Mouse (Mus musculus) C2C12 (cell line): ENCODE measurements around the gene Fam19a3. TPM values are rescaled to one million over a fixed set of nuclear protein-coding genes. Genes with fewer than 3 reads are reported as not detected.
A peak's percentile ranks its signal among the peaks of the same experiment; 100 is the strongest.

ENCODE experiments used
- H3K27me3 ChIP-seq: one replicate; pipeline ENCODE4 v1.6.1; 2011; ENCODE audit not compliant: control insufficient read depth, insufficient read depth, insufficient read length
- H3K36me3 ChIP-seq: one replicate; pipeline ENCODE4 v1.6.1; 2011; ENCODE audit not compliant: control insufficient read depth, insufficient read depth
- H3K4me3 ChIP-seq: one replicate; pipeline ENCODE4 v1.5.1; 2011; ENCODE audit warnings: mild to moderate bottlenecking, control low read depth; ENCODE audit not compliant: poor library complexity, insufficient read depth, severe bottlenecking
- H3K79me2 ChIP-seq: one replicate; pipeline ENCODE4 v1.6.1; 2011; ENCODE audit not compliant: control insufficient read depth, insufficient read depth
- H3K79me3 ChIP-seq: one replicate; pipeline ENCODE4 v1.6.1; 2011; ENCODE audit warnings: low read depth, control low read depth
- H3ac ChIP-seq: one replicate; pipeline ENCODE3; 2011; ENCODE audit warnings: low read depth; ENCODE audit not compliant: control insufficient read depth, insufficient read length
- CEBPB ChIP-seq: IDR thresholded peaks from one replicate; pipeline ENCODE4 v1.6.1; 2011; ENCODE audit warnings: low read depth, mild to moderate bottlenecking, control low read depth, moderate library complexity
- CTCF ChIP-seq: IDR thresholded peaks from one replicate; pipeline ENCODE4 v1.5.1; 2011; ENCODE audit not compliant: control insufficient read depth, insufficient read depth, insufficient read length
- FOSL1 ChIP-seq: IDR thresholded peaks from one replicate; pipeline ENCODE4 v1.8.0; 2011; ENCODE audit warnings: mild to moderate bottlenecking, low read length; ENCODE audit not compliant: poor library complexity, insufficient read depth, severe bottlenecking
- MAX ChIP-seq: IDR thresholded peaks from one replicate; pipeline ENCODE4 v1.6.1; 2011; ENCODE audit warnings: mild to moderate bottlenecking, control low read depth
- MYOD1 ChIP-seq: IDR thresholded peaks from one replicate; pipeline ENCODE4 v1.6.1; 2011; ENCODE audit warnings: low read depth; ENCODE audit not compliant: control insufficient read depth, insufficient read length
- MYOG ChIP-seq: IDR thresholded peaks from one replicate; pipeline ENCODE4 v1.6.1; 2011; ENCODE audit not compliant: control insufficient read depth, insufficient read length; ENCODE audit errors: extremely low read depth
- USF1 ChIP-seq: IDR thresholded peaks from one replicate; pipeline ENCODE4 v1.6.1; 2011; ENCODE audit warnings: low read depth, mild to moderate bottlenecking, control low read depth, moderate library complexity
- polyA plus RNA-seq: library from polyadenylated mRNA; unstranded; fragments of >200 nt; fragmentation: generic; extraction: Trizol; gene quantifications from one replicate; pipeline ENCODE4 v1.2.1, GENCODE M21; 2012; ENCODE audit warnings: missing spikeins

The Fam19a3 gene
- polyA plus RNA-seq, 1 experiment: not detected

DNA sequence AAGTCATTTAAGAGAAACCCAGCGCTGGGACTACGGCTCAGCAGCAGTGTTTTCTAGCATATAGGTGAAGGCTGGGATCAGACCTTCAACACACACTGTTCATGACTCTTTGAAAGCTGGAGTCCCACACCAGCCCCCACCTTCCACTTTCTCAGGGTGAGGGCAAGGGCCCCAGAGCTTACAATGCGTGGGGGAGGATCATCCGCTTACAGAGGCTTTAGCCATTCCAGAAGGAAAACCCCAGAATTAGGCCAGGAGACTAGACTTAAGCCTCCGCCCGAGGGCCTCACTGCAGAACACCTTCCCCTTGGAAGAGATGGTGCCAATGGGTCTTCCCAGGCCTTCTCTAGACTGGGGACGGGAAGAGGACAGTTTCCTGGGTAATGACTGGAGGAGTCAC, 8.3 kb downstream of the Fam19a3 start:
- TF ChIP-seq USF1 (no peak), CEBPB (no peak), MAX (no peak), FOSL1 (no peak), MYOG (no peak), MYOD1 (no peak), CTCF (no peak)
- no peaks in the 10 kb centered on the region for H3K36me3 ChIP-seq
- H3K4me3 ChIP-seq: no peak overlapping the region
- peaks cover 12% of the 10 kb centered on the region for H3K27me3 ChIP-seq
- H3K79me3 ChIP-seq: no peaks in the 10 kb centered on the region
- no peak overlapping the region for H3ac ChIP-seq
- no peaks in the 10 kb centered on the region for H3K79me2 ChIP-seq

DNA sequence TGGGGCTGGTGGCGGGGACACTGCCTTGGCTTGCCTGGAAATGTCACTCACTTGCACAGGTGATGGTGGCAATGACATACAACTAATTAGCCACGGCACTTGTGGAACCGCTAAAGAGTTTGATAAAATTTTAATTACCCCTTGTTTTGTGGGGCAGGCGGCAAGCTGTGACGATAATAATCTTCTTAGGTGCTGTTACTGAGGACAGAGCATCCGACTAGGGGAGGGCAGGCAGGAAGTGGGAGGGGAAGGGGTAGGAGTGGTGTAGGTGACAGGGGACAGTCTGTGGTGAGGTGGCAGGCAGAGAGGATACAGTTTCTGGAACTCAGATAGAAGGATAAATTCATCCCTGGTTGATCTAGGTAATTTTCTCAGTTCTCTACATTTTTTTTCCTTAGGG, 10.2 kb downstream of the Fam19a3 start:
- H3K79me3 ChIP-seq: no peaks in the 10 kb centered on the region

DNA sequence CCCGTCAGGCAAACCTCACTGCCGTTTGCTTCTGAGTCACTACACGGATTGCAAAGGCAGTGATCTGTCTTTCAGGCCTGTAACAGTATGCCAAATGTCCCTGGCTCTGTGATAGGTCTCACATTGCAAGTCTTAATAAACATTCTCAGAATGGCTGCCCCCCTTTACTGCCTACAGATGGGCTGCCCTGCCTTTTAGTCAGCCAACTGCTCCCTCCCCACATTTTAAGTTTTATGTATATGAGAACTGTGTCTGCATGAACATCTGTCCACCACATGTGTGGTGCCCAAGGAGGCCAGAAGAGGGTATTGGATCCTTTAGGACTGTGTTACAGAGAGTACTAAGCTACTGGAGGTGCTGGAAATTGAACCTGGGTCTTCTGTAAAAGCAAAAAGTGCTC, 10.7 kb downstream of the Fam19a3 start:
- Histone ChIP-seq H3K36me3 (no peaks in the 10 kb centered on the region), H3K79me2 (no peaks in the 10 kb centered on the region), H3K79me3 (no peaks in the 10 kb centered on the region), H3K27me3 (no peaks in the 10 kb centered on the region), H3K4me3 (no peak overlapping the region), H3ac (no peak overlapping the region)
- no peak for TF ChIP-seq MYOD1
- no peak for TF ChIP-seq FOSL1
- TF ChIP-seq CTCF: no peak
- TF ChIP-seq MAX: no peak

More for the DNA sequence above, 10.2 kb downstream of the Fam19a3 start:
- TF ChIP-seq CTCF (no peak), CEBPB (no peak), MAX (no peak), FOSL1 (no peak), MYOG (no peak), USF1 (no peak), MYOD1 (no peak)
- H3K36me3 ChIP-seq: no peaks in the 10 kb centered on the region
- H3ac ChIP-seq: no peak overlapping the region
- no peak overlapping the region for H3K4me3 ChIP-seq
- peaks cover 3% of the 10 kb centered on the region for H3K27me3 ChIP-seq
- H3K79me2 ChIP-seq: no peaks in the 10 kb centered on the region

DNA sequence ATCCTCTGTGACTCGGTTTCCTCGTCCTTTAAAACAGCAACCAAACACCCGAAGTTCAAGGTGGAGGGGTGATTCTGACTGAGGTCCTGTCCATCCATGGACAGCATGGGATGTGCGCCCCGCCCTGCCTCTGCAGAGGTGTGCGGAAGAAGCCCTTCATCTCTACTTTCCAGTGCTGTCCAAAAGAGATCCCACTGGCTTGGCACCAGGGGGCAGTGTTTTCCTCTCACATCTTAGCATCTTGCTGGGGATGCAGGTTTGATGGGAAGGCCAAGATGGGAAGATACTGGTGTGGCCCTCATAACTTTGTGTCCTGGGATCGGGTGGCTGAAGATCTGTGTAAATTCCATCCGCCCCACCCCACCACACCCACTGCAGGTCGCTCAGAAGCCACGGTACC, 11.6 kb downstream of the Fam19a3 start:
- H3K79me2 ChIP-seq: no peaks in the 10 kb centered on the region
- TF ChIP-seq CEBPB (no peak), CTCF (peak; percentile 27)
- H3ac ChIP-seq: no peak overlapping the region
- no peaks in the 10 kb centered on the region for H3K36me3 ChIP-seq
- H3K4me3 ChIP-seq: no peak overlapping the region
- H3K79me3 ChIP-seq: no peaks in the 10 kb centered on the region
- H3K27me3 ChIP-seq: no peaks in the 10 kb centered on the region

DNA sequence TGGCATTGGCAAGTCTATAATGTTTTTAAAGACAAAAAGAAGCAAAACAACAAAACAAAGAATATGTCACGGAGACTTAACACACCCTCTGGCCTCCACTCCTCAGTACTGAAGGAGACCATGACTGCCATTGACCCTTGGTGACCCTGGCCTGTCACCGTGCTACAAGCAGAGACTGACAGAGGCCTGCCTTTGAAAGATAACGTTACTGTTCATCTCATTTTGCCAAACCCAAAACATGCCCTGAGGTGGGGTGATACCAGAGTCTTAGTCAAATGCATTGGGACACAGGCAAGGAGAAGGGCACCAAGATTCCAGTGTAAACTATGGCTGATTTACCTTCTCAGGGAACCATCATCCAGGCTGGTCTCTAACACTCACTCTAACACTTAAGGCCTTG, 12.5 kb downstream of the Fam19a3 start:
- Histone ChIP-seq H3ac (no peak overlapping the region), H3K4me3 (no peak overlapping the region), H3K27me3 (no peaks in the 10 kb centered on the region), H3K79me2 (no peaks in the 10 kb centered on the region), H3K79me3 (no peaks in the 10 kb centered on the region), H3K36me3 (no peaks in the 10 kb centered on the region)
- TF ChIP-seq CTCF (no peak), MAX (no peak), MYOD1 (no peak), FOSL1 (no peak), MYOG (no peak), CEBPB (no peak), USF1 (no peak)

DNA sequence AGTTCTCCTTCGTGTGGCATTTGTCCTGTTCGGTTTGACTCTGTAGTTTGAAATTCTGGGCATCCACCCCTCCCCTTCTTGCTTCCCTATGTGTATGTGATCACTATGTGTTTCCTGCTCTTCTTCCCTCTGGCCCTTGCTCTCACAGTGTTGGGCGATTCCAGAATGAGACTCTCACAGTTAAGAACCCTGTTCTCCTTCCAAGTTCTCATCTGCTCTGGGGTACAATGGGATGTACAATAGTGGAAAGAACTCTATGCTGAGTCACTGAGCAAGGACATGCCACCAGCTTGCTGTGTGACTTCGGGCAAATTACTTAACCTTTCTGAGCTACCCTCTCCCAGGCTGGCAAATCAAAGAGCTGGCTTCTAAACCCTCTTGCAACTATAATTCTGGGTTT, 13.9 kb downstream of the Fam19a3 start:
- no peak for TF ChIP-seq MAX
- Histone ChIP-seq H3K79me2 (no peaks in the 10 kb centered on the region), H3ac (no peak overlapping the region), H3K79me3 (no peaks in the 10 kb centered on the region), H3K4me3 (no peak overlapping the region), H3K36me3 (no peaks in the 10 kb centered on the region), H3K27me3 (no peaks in the 10 kb centered on the region)

DNA sequence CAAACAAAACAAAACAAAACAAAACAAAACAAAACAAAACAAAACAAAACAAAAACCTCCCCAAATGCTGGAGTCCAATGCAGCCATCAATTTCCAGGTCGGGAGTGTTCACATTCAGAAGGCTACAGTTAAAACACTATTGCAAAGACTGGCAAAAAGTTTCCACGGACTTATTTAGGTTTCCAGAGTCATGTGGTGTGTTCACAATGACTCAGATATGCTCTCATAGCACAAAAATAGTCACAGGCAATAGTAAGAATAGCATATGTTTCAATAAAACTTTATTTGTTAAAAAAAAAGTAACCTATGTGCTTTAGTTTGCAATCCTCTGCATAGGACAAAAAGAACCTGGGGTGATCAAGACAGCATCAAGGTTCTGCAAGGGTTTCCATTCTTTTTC, 14.5 kb downstream of the Fam19a3 start:
- TF ChIP-seq CEBPB: no peak
- TF ChIP-seq MYOD1: no peak
- Histone ChIP-seq H3K79me2 (no peaks in the 10 kb centered on the region), H3K79me3 (no peaks in the 10 kb centered on the region), H3K36me3 (no peaks in the 10 kb centered on the region), H3K4me3 (no peak overlapping the region), H3K27me3 (no peaks in the 10 kb centered on the region), H3ac (no peak overlapping the region)
